Mouse (Mus musculus): ENCODE measurements around the gene Mgll. TPM values are rescaled to one million over a fixed set of nuclear protein-coding genes. Genes with fewer than 3 reads are reported as not detected.
A peak's percentile ranks its signal among the peaks of the same experiment; 100 is the strongest.

The Mgll gene
- polyA plus RNA-seq, 1 experiment from 2014 or later: 4.4 TPM

DNA sequence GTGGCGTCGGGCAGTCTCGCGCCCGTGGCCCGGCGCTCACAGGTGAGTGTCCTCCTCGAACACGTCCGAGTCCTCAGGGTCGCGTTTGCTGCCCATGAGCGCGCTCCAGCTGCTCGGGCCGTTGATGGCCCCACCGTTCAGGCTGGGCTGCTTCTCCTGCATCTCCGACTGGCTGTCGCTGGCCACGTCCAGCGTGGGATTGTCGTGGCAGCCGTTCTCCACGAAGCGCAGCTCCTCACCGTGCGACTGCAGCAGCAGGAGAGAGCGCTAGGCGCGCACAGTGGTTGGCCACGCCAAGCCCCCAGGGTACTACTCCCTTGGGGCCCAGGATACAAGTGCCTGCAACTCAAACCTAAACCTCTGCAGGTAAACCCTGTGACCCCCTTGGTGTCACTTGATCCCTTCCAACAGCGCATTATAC, 118.5 kb downstream of the Mgll start:
- Histone ChIP-seq H3K4me2 (ENCODE audit: low read depth, low read length, severe bottlenecking) (peak overlapping the region; percentile 73), H3K9me3 (ENCODE audit: control insufficient read depth, low read length) (no peaks in the 10 kb centered on the region), H3K4me3 (ENCODE audit: low read depth, low read length) (peak overlapping the region; percentile 62), H3K36me3 (ENCODE audit: control insufficient read depth, insufficient read depth, low read length) (no peaks in the 10 kb centered on the region), H3K27me3 (ENCODE audit: control insufficient read depth, insufficient read depth, low read length) (no peaks in the 10 kb centered on the region), H3K27ac (ENCODE audit: low read depth, low read length) (peak overlapping the region; percentile 53), H3K4me1 (replicated peaks; ENCODE audit: control insufficient read depth, insufficient read depth, low read length) (peaks cover 9% of the 10 kb centered on the region), H3K9ac (ENCODE audit: low read length) (peak overlapping the region; percentile 72)
- ATAC-seq (replicated peaks; ENCODE audit: low FRiP score) (no peak; the same call in 1 of the 2 replicates), DNase-seq (ENCODE audit: low spot score) (no peak)
- under 1% methylated on average over 27 of the region's 32 CpGs for WGBS

- ATAC-seq (replicated peaks; ENCODE audit: low FRiP score): no peak
- no peak for DNase-seq (ENCODE audit: low spot score)
- peak overlapping the region; percentile 73 for H3K4me2 ChIP-seq (ENCODE audit: low read depth, low read length, severe bottlenecking)
- peak overlapping the region; percentile 62; the same call in 1 of the 2 replicates for H3K4me3 ChIP-seq (ENCODE audit: low read depth, low read length)
- no peaks in the 10 kb centered on the region for H3K9me3 ChIP-seq (ENCODE audit: control insufficient read depth, low read length)
- WGBS: 69% methylated on average over 7 of the region's 7 CpGs
- H3K4me1 ChIP-seq (replicated peaks; ENCODE audit: control insufficient read depth, insufficient read depth, low read length): peaks cover 9% of the 10 kb centered on the region
- H3K9ac ChIP-seq (ENCODE audit: low read length): no peak overlapping the region; the same call in 1 of the 2 replicates
- no peak overlapping the region for H3K27ac ChIP-seq (ENCODE audit: low read depth, low read length)
- H3K36me3 ChIP-seq (ENCODE audit: control insufficient read depth, insufficient read depth, low read length): no peaks in the 10 kb centered on the region
- no peaks in the 10 kb centered on the region for H3K27me3 ChIP-seq (ENCODE audit: control insufficient read depth, insufficient read depth, low read length)
Measured at GRCm38 (mm10) chr6:88843241-88843640, 119.0 kb downstream of the Mgll start.

DNA sequence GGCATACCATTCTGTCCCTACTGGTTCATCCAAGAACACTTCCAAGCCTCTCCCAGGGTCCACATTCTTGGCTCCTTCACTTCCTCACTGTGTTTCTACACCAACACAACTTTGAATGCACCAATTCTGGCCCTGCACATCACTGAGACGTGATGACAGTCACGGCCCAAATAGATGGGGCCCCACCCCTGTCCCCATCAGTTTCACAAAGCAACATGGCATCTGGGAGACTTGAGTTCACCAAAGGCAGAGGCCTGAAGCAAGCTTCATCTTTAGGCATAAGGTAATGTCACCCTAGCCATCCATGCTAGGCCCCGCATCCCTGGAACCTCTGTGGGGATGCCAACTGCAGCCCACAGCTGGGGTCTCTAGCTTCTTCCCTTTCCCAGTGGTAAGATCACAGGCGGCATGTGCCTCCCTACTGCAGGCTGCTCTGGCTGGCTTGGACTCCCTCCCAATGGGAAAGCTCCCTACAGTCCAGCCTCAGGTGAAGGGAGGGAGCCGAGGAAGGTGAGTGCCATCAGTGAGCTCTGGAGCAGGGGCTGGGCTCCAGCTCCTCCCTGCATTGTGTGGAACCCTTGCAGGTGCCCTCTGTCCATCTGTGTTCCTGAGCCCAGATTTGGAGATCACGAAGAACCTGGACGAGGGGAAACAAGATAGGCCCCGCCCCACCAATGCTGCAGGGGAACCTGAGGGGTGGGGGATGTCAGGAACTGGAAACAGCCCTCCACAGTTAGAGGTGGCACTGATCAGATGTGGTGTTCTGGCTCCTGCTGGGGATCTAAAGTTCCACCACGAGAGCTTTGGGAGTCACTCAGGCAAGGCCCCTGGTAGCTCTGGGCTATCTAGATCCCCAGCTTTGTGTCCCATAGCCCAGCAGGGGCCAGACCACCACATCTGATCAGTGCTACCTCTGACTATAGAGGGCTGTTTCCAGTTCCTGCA, 119.8 kb downstream of the Mgll start:
- no peak overlapping the region for H3K4me2 ChIP-seq (ENCODE audit: low read depth, low read length, severe bottlenecking)
- no peaks in the 10 kb centered on the region for H3K9me3 ChIP-seq (ENCODE audit: control insufficient read depth, low read length)
- DNase-seq (ENCODE audit: low spot score) (no peak), ATAC-seq (replicated peaks; ENCODE audit: low FRiP score) (no peak)
- H3K4me1 ChIP-seq (replicated peaks; ENCODE audit: control insufficient read depth, insufficient read depth, low read length): peaks cover 9% of the 10 kb centered on the region
- no peak overlapping the region for H3K4me3 ChIP-seq (ENCODE audit: low read depth, low read length)
- no peak overlapping the region for H3K27ac ChIP-seq (ENCODE audit: low read depth, low read length)
- H3K36me3 ChIP-seq (ENCODE audit: control insufficient read depth, insufficient read depth, low read length): no peaks in the 10 kb centered on the region
- 79% methylated on average over 9 of the region's 9 CpGs for WGBS
- H3K9ac ChIP-seq (ENCODE audit: low read length): no peak overlapping the region
- no peaks in the 10 kb centered on the region for H3K27me3 ChIP-seq (ENCODE audit: control insufficient read depth, insufficient read depth, low read length)

- ATAC-seq (replicated peaks; ENCODE audit: low FRiP score) (no peak), DNase-seq (ENCODE audit: low spot score) (no peak)
- Histone ChIP-seq H3K4me3 (ENCODE audit: low read depth, low read length) (no peak overlapping the region), H3K4me2 (ENCODE audit: low read depth, low read length, severe bottlenecking) (no peak overlapping the region), H3K27ac (ENCODE audit: low read depth, low read length) (no peak overlapping the region), H3K27me3 (ENCODE audit: control insufficient read depth, insufficient read depth, low read length) (no peaks in the 10 kb centered on the region), H3K9ac (ENCODE audit: low read length) (no peak overlapping the region), H3K4me1 (replicated peaks; ENCODE audit: control insufficient read depth, insufficient read depth, low read length) (peaks cover 9% of the 10 kb centered on the region), H3K9me3 (ENCODE audit: control insufficient read depth, low read length) (no peaks in the 10 kb centered on the region), H3K36me3 (ENCODE audit: control insufficient read depth, insufficient read depth, low read length) (no peaks in the 10 kb centered on the region)
- WGBS: 85% methylated on average over 7 of the region's 7 CpGs
Measured at GRCm38 (mm10) chr6:88844901-88845565, 120.8 kb downstream of the Mgll start.

GRCm38 (mm10) chr6:88847571-88847970, 123.4 kb downstream of the Mgll start:
- Histone ChIP-seq H3K4me2 (ENCODE audit: low read depth, low read length, severe bottlenecking) (no peak overlapping the region), H3K4me3 (ENCODE audit: low read depth, low read length) (no peak overlapping the region), H3K4me1 (replicated peaks; ENCODE audit: control insufficient read depth, insufficient read depth, low read length) (peaks cover 3% of the 10 kb centered on the region; the same call in 1 of the 2 replicates), H3K36me3 (ENCODE audit: control insufficient read depth, insufficient read depth, low read length) (no peaks in the 10 kb centered on the region), H3K27me3 (ENCODE audit: control insufficient read depth, insufficient read depth, low read length) (no peaks in the 10 kb centered on the region), H3K9ac (ENCODE audit: low read length) (no peak overlapping the region), H3K27ac (ENCODE audit: low read depth, low read length) (no peak overlapping the region), H3K9me3 (ENCODE audit: control insufficient read depth, low read length) (no peaks in the 10 kb centered on the region)
- ATAC-seq (replicated peaks; ENCODE audit: low FRiP score) (no peak), DNase-seq (ENCODE audit: low spot score) (no peak)
- WGBS: 78% methylated on average over 2 of the region's 2 CpGs

DNA sequence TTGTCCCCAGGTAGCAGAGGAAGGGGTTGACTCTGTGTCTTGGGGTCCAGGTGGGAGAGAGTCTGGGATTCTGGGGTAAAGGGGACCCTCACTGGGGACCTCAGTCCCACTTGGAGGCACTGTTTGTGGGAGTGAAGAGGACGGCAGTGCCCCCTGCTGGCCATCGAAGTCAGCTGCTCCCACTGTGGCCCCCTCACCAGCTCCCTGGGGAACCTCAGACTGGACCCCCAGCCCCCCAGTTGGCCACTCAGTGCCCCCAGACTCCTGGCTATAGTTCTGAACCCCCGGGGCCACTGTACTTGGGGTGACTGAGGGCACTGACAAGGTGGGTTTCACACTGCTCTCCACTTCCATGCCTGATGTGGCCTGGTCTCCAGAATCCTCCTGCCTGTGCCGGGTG, 125.1 kb downstream of the Mgll start:
- no peak overlapping the region for H3K4me3 ChIP-seq (ENCODE audit: low read depth, low read length)
- H3K36me3 ChIP-seq (ENCODE audit: control insufficient read depth, insufficient read depth, low read length): no peaks in the 10 kb centered on the region; the same call in 1 of the 2 replicates
- no peaks in the 10 kb centered on the region for H3K27me3 ChIP-seq (ENCODE audit: control insufficient read depth, insufficient read depth, low read length)
- H3K9me3 ChIP-seq (ENCODE audit: control insufficient read depth, low read length): no peaks in the 10 kb centered on the region
- no peak overlapping the region for H3K27ac ChIP-seq (ENCODE audit: low read depth, low read length)
- H3K9ac ChIP-seq (ENCODE audit: low read length): no peak overlapping the region
- no peaks in the 10 kb centered on the region for H3K4me1 ChIP-seq (replicated peaks; ENCODE audit: control insufficient read depth, insufficient read depth, low read length)
- DNase-seq (ENCODE audit: low spot score) (no peak), ATAC-seq (replicated peaks; ENCODE audit: low FRiP score) (peak; percentile 36; the same call in 1 of the 2 replicates)
- 47% methylated on average over 4 of the region's 4 CpGs for WGBS
- no peak overlapping the region for H3K4me2 ChIP-seq (ENCODE audit: low read depth, low read length, severe bottlenecking)

DNA sequence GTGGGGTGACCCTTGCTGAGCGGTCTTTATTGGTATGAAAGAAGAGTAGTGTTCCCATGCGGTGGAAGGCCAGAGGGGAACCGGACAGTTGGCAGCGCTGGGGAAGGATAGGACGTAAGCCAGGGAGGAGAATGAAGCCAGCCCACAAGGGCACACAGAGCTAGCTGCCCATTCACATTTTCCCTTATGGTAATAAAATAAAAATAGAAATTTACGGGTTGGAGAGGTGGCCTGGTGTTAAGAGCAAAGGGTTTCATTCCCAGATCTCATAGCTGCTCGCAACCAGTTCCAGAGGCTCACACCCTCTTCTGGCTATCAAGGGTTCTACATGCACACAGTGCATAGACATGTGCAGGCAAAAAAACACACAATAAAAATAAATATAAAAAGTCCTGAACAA, 125.8 kb downstream of the Mgll start:
- no peaks in the 10 kb centered on the region; the same call in 1 of the 2 replicates for H3K36me3 ChIP-seq (ENCODE audit: control insufficient read depth, insufficient read depth, low read length)
- no peak for ATAC-seq (replicated peaks; ENCODE audit: low FRiP score)
- WGBS: 90% methylated on average over 7 of the region's 7 CpGs

GRCm38 (mm10) chr6:88854509-88854908, 130.3 kb downstream of the Mgll start:
- Histone ChIP-seq H3K4me3 (ENCODE audit: low read depth, low read length) (no peak overlapping the region), H3K9ac (ENCODE audit: low read length) (no peak overlapping the region), H3K4me2 (ENCODE audit: low read depth, low read length, severe bottlenecking) (no peak overlapping the region), H3K4me1 (replicated peaks; ENCODE audit: control insufficient read depth, insufficient read depth, low read length) (no peaks in the 10 kb centered on the region), H3K27me3 (ENCODE audit: control insufficient read depth, insufficient read depth, low read length) (no peaks in the 10 kb centered on the region), H3K36me3 (ENCODE audit: control insufficient read depth, insufficient read depth, low read length) (no peaks in the 10 kb centered on the region; the same call in 1 of the 2 replicates), H3K9me3 (ENCODE audit: control insufficient read depth, low read length) (no peaks in the 10 kb centered on the region), H3K27ac (ENCODE audit: low read depth, low read length) (no peak overlapping the region)
- WGBS: 85% methylated on average over 5 of the region's 5 CpGs
- no peak for DNase-seq (ENCODE audit: low spot score)
- ATAC-seq (replicated peaks; ENCODE audit: low FRiP score): no peak

More for the DNA sequence above, 125.8 kb downstream of the Mgll start:
- Histone ChIP-seq H3K9me3 (ENCODE audit: control insufficient read depth, low read length) (no peaks in the 10 kb centered on the region), H3K4me3 (ENCODE audit: low read depth, low read length) (no peak overlapping the region), H3K9ac (ENCODE audit: low read length) (no peak overlapping the region), H3K4me1 (replicated peaks; ENCODE audit: control insufficient read depth, insufficient read depth, low read length) (no peaks in the 10 kb centered on the region), H3K27me3 (ENCODE audit: control insufficient read depth, insufficient read depth, low read length) (no peaks in the 10 kb centered on the region), H3K4me2 (ENCODE audit: low read depth, low read length, severe bottlenecking) (no peak overlapping the region), H3K27ac (ENCODE audit: low read depth, low read length) (no peak overlapping the region)
- no peak for DNase-seq (ENCODE audit: low spot score)
